Mouse (Mus musculus) liver, postnatal 0 days (tissue): Measurements from ENCODE around the gene St6galnac5.

Source experiments
- CTCF ChIP-seq: sonication (generic); IDR thresholded peaks from 2 replicates; pipeline ENCODE4 v1.5.1; 2016; ENCODE audit warnings: antibody characterized with exemption, low read depth
- EP300 ChIP-seq: IDR thresholded peaks from 2 replicates; pipeline ENCODE4 v1.6.1; 2016; ENCODE audit warnings: antibody characterized with exemption, low read depth, mild to moderate bottlenecking

GRCm38 (mm10) chr3:152905026-152905425 lies 77.0 kb downstream of the St6galnac5 start:
- TF ChIP-seq CTCF (no peak), EP300 (no peak)
